Mouse (Mus musculus): ENCODE measurements around the gene Ifrd2. TPM values are rescaled to one million over a fixed set of nuclear protein-coding genes. Genes with fewer than 3 reads are reported as not detected.

Gene Ifrd2
- polyA plus RNA-seq, 1 experiment: 55.4 TPM

- 0 out of 2 replicates have a peak, but pooled peaks have one; percentile 0 for TF ChIP-seq POLR2A (IDR thresholded peaks at IDR 0.05; ENCODE audit: low read depth, low read length)
- TF ChIP-seq CTCF (IDR thresholded peaks at IDR 0.05; ENCODE audit: extremely low read depth, insufficient read length, insufficient replicate concordance, low read depth, low read length): no peak
- Histone ChIP-seq H3K27ac (ENCODE audit: insufficient read depth, low read depth, low read length) (peak overlapping the region; percentile 80), H3K27me3 (ENCODE audit: control insufficient read depth, insufficient read depth, low read length) (no peaks in the 10 kb centered on the region), H3K4me1 (ENCODE audit: control insufficient read depth, insufficient read depth, insufficient read length, low read length) (peaks cover 21% of the 10 kb centered on the region), H3K36me3 (ENCODE audit: control insufficient read depth, insufficient read depth, low read length) (peaks cover 34% of the 10 kb centered on the region), H3K4me3 (ENCODE audit: low read depth, low read length) (peak overlapping the region; percentile 23)
- whole genome bisulfite sequencing: 3% methylated on average over 12 of the region's 12 CpGs
Observed at GRCm38 (mm10) chr9:107612945-107613569, 25.6 kb downstream of the Ifrd2 start.

GRCm38 (mm10) chr9:107615035-107615434 lies 27.6 kb downstream of the Ifrd2 start:
- H3K4me1 ChIP-seq (ENCODE audit: control insufficient read depth, insufficient read depth, insufficient read length, low read length): peaks cover 30% of the 10 kb centered on the region
- H3K4me3 ChIP-seq (ENCODE audit: low read depth, low read length): no peak overlapping the region
- no peak for TF ChIP-seq POLR2A (IDR thresholded peaks at IDR 0.05; ENCODE audit: low read depth, low read length)
- no peak for TF ChIP-seq CTCF (IDR thresholded peaks at IDR 0.05; ENCODE audit: extremely low read depth, insufficient read length, insufficient replicate concordance, low read depth, low read length)
- peaks cover 53% of the 10 kb centered on the region for H3K36me3 ChIP-seq (ENCODE audit: control insufficient read depth, insufficient read depth, low read length)
- no peaks in the 10 kb centered on the region for H3K27me3 ChIP-seq (ENCODE audit: control insufficient read depth, insufficient read depth, low read length)
- H3K27ac ChIP-seq (ENCODE audit: insufficient read depth, low read depth, low read length): no peak overlapping the region
- 85% methylated on average over 4 of the region's 4 CpGs for WGBS

GRCm38 (mm10) chr9:107617461-107617860 lies 30.0 kb downstream of the Ifrd2 start:
- Histone ChIP-seq H3K36me3 (ENCODE audit: control insufficient read depth, insufficient read depth, low read length) (peaks cover 56% of the 10 kb centered on the region), H3K4me1 (ENCODE audit: control insufficient read depth, insufficient read depth, insufficient read length, low read length) (peaks cover 28% of the 10 kb centered on the region), H3K27ac (ENCODE audit: insufficient read depth, low read depth, low read length) (no peak overlapping the region), H3K27me3 (ENCODE audit: control insufficient read depth, insufficient read depth, low read length) (no peaks in the 10 kb centered on the region), H3K4me3 (ENCODE audit: low read depth, low read length) (no peak overlapping the region)
- WGBS: 65% methylated on average over 2 of the region's 2 CpGs
- TF ChIP-seq POLR2A (IDR thresholded peaks at IDR 0.05; ENCODE audit: low read depth, low read length) (no peak), CTCF (IDR thresholded peaks at IDR 0.05; ENCODE audit: extremely low read depth, insufficient read length, insufficient replicate concordance, low read depth, low read length) (no peak)

- H3K36me3 ChIP-seq (ENCODE audit: control insufficient read depth, insufficient read depth, low read length): peaks cover 56% of the 10 kb centered on the region
- H3K27me3 ChIP-seq (ENCODE audit: control insufficient read depth, insufficient read depth, low read length): no peaks in the 10 kb centered on the region
- H3K27ac ChIP-seq (ENCODE audit: insufficient read depth, low read depth, low read length): peak overlapping the region; percentile 90
- no peak overlapping the region for H3K4me3 ChIP-seq (ENCODE audit: low read depth, low read length)
- H3K4me1 ChIP-seq (ENCODE audit: control insufficient read depth, insufficient read depth, insufficient read length, low read length): peaks cover 28% of the 10 kb centered on the region
- WGBS: 86% methylated on average over 6 of the region's 6 CpGs
- TF ChIP-seq CTCF (IDR thresholded peaks at IDR 0.05; ENCODE audit: extremely low read depth, insufficient read length, insufficient replicate concordance, low read depth, low read length) (no peak), POLR2A (IDR thresholded peaks at IDR 0.05; ENCODE audit: low read depth, low read length) (no peak)
Observed at GRCm38 (mm10) chr9:107618098-107618497, 30.7 kb downstream of the Ifrd2 start.

- Histone ChIP-seq H3K27me3 (ENCODE audit: control insufficient read depth, insufficient read depth, low read length) (no peaks in the 10 kb centered on the region), H3K4me1 (ENCODE audit: control insufficient read depth, insufficient read depth, insufficient read length, low read length) (peaks cover 28% of the 10 kb centered on the region), H3K4me3 (ENCODE audit: low read depth, low read length) (no peak overlapping the region), H3K36me3 (ENCODE audit: control insufficient read depth, insufficient read depth, low read length) (peaks cover 56% of the 10 kb centered on the region), H3K27ac (ENCODE audit: insufficient read depth, low read depth, low read length) (peak overlapping the region; percentile 90)
- WGBS: 15% methylated on average over 13 of the region's 13 CpGs
- no peak for TF ChIP-seq POLR2A (IDR thresholded peaks at IDR 0.05; ENCODE audit: low read depth, low read length)
- no peak for TF ChIP-seq CTCF (IDR thresholded peaks at IDR 0.05; ENCODE audit: extremely low read depth, insufficient read length, insufficient replicate concordance, low read depth, low read length)
Observed at GRCm38 (mm10) chr9:107618778-107619545, 31.5 kb downstream of the Ifrd2 start.

GRCm38 (mm10) chr9:107619546-107619879 lies 32.1 kb downstream of the Ifrd2 start:
- H3K36me3 ChIP-seq (ENCODE audit: control insufficient read depth, insufficient read depth, low read length): peaks cover 52% of the 10 kb centered on the region
- WGBS: 40% methylated on average over 13 of the region's 13 CpGs

GRCm38 (mm10) chr9:107620954-107621353 lies 33.5 kb downstream of the Ifrd2 start:
- Histone ChIP-seq H3K27me3 (ENCODE audit: control insufficient read depth, insufficient read depth, low read length) (no peaks in the 10 kb centered on the region), H3K4me1 (ENCODE audit: control insufficient read depth, insufficient read depth, insufficient read length, low read length) (peaks cover 41% of the 10 kb centered on the region), H3K27ac (ENCODE audit: insufficient read depth, low read depth, low read length) (peak overlapping the region; percentile 36), H3K36me3 (ENCODE audit: control insufficient read depth, insufficient read depth, low read length) (peaks cover 41% of the 10 kb centered on the region), H3K4me3 (ENCODE audit: low read depth, low read length) (no peak overlapping the region)
- TF ChIP-seq CTCF (IDR thresholded peaks at IDR 0.05; ENCODE audit: extremely low read depth, insufficient read length, insufficient replicate concordance, low read depth, low read length) (no peak), POLR2A (IDR thresholded peaks at IDR 0.05; ENCODE audit: low read depth, low read length) (no peak)

More at GRCm38 (mm10) chr9:107619546-107619879, 32.1 kb downstream of the Ifrd2 start:
- peaks cover 33% of the 10 kb centered on the region for H3K4me1 ChIP-seq (ENCODE audit: control insufficient read depth, insufficient read depth, insufficient read length, low read length)
- H3K27ac ChIP-seq (ENCODE audit: insufficient read depth, low read depth, low read length): peak overlapping the region; percentile 90
- H3K4me3 ChIP-seq (ENCODE audit: low read depth, low read length): no peak overlapping the region
- no peak for TF ChIP-seq POLR2A (IDR thresholded peaks at IDR 0.05; ENCODE audit: low read depth, low read length)
- no peak for TF ChIP-seq CTCF (IDR thresholded peaks at IDR 0.05; ENCODE audit: extremely low read depth, insufficient read length, insufficient replicate concordance, low read depth, low read length)
- no peaks in the 10 kb centered on the region for H3K27me3 ChIP-seq (ENCODE audit: control insufficient read depth, insufficient read depth, low read length)

Data from small intestine, adult 2 months (tissue).